Mouse (Mus musculus) CH12.LX (cell line): Measurements from ENCODE around the gene Rnf185.

Experiments
- CHD2 ChIP-seq: IDR thresholded peaks from 2 replicates; pipeline ENCODE4 v1.6.1; 2011; ENCODE audit warnings: low read length, improper control_type of control experiment
- CTCF ChIP-seq, 2 experiments: IDR thresholded peaks in 1 of 2; conservative IDR thresholded peaks in 1 of 2; 2 replicates each; pipeline ENCODE4 v1.5.1; 2011 to 2012; ENCODE audit warnings: low read depth in 2 of 2, low read length in 2 of 2, improper control_type of control experiment in 1 of 2, inconsistent platforms in 1 of 2, mild to moderate bottlenecking in 1 of 2, moderate library complexity in 1 of 2
- ELF1 ChIP-seq: IDR thresholded peaks from 2 replicates; pipeline ENCODE4 v1.6.1; 2014; ENCODE audit warnings: low read depth, mild to moderate bottlenecking, inconsistent platforms, low read length, improper control_type of control experiment
- JUN ChIP-seq: IDR thresholded peaks from 2 replicates; pipeline ENCODE4 v1.6.1; 2011; ENCODE audit warnings: low read depth, mild to moderate bottlenecking, low read length, improper control_type of control experiment, moderate library complexity; ENCODE audit not compliant: insufficient read depth

GRCm38 (mm10) chr11:3462846-3463245, 10.7 kb upstream of the Rnf185 start:
- TF ChIP-seq ELF1 = no peak
- TF ChIP-seq CTCF (conservative IDR thresholded peaks at IDR 0.05 in 1 of 2, IDR thresholded peaks at IDR 0.05 in 1 of 2; ENCODE audit: low read depth in 2 of 2, low read length in 2 of 2) = no peak
- TF ChIP-seq JUN = no peak
- no peak for TF ChIP-seq CHD2
